Comparison of ENCODE assay signal across 9 mouse cellular contexts in the genomic region with DNA sequence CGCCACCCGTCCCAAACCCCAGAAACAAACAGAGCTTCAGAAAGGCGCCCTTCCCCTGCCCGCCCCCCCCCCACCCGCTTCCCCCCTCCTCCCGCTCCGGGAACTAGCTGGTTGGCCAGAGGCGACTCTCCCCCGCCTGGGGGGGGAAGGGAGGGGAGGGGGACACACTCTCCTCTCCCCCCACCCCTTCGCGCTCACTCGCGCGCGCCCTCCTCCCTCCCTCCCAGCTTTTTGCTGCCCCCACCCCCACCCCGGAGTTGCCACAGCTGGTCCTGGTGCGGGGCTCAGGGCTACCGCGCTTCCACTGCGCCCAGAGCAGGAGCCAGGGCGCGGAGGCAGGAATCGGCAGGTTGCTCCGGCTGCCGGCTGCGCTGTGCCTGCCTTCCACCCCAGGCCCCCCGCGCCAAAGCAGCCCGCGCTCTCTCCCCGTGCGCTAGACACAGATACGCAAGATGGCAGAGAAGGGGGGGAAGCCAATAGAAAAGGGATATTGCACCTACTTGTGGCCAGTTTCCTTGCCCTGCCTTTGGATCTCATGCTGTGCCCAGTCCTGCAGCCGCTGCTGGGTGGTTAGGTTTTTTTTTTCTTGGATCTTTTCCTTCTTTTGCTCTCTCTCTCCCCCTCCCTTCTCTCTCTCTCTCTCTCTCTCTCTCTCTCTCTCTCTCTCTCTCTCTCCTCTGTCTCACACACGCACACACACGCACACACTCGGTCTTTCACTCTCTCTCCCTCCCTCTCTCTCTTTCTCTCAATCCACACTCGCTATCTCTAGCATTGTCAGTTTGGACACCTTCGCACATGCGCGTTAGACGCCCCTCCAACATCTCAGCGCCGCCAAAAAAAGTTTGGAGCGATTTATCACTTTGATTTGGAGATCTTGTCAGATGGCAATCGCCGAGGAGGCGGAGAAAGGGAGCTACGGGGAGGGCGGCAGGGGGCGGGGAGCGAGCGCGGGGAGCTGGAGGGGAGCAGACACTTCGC. TPM values are rescaled to one million over a fixed set of nuclear protein-coding genes. Genes with fewer than 3 reads are reported as not detected.
DNase-seq lines count a peak whose midpoint lies in the region; ATAC-seq and TF ChIP-seq lines count a peak whose summit lies in the region.
"Had no signal": no experiment of that assay in that cellular context is flagged by ENCODE, and none has a peak within 500 bp of the region (broad histone marks: within the 10 kb centered on the region; RNA-seq: fewer than 3 reads in every experiment).

No protein-coding gene starts in this region.

- ATAC-seq in forebrain, embryonic 16.5 days = peak; percentile 41
- ATAC-seq in hindbrain, embryonic 14.5 days (ENCODE audit: low FRiP score) = peak; percentile 29
- ATAC-seq in midbrain, postnatal 0 days (ENCODE audit: low FRiP score) = peak; percentile 14; the same call in 1 of the 2 replicates

- H3K27me3 ChIP-seq in forebrain, embryonic 16.5 days (replicated peaks; ENCODE audit: control insufficient read depth, insufficient read depth, low read length) = peaks cover 61% of the 10 kb centered on the region
- peaks cover 82% of the 10 kb centered on the region for H3K27me3 ChIP-seq in hindbrain, embryonic 14.5 days (ENCODE audit: control insufficient read depth, insufficient read depth, low read length)
- H3K27me3 ChIP-seq in midbrain, postnatal 0 days (ENCODE audit: insufficient read depth, low read length) = peaks cover 58% of the 10 kb centered on the region

- under 1% methylated on average over 41 of the region's 55 CpGs for WGBS in forebrain, embryonic 16.5 days
- WGBS in hindbrain, embryonic 14.5 days = under 1% methylated on average over 41 of the region's 55 CpGs
- under 1% methylated on average over 43 of the region's 55 CpGs for WGBS in midbrain, postnatal 0 days

- peak overlapping the region; percentile 46 for H3K4me3 ChIP-seq in forebrain, embryonic 16.5 days (replicated peaks; ENCODE audit: low read length)
- peak overlapping the region; percentile 45 for H3K4me3 ChIP-seq in hindbrain, embryonic 14.5 days (replicated peaks; ENCODE audit: low read length)
- peak overlapping the region; percentile 44 for H3K4me3 ChIP-seq in midbrain, postnatal 0 days (ENCODE audit: low read depth, low read length)

- peaks cover 34% of the 10 kb centered on the region for H3K4me1 ChIP-seq in forebrain, embryonic 16.5 days (replicated peaks; ENCODE audit: control insufficient read depth, insufficient read depth, low read length)
- H3K4me1 ChIP-seq in hindbrain, embryonic 14.5 days (replicated peaks; ENCODE audit: control insufficient read depth, insufficient read depth, low read length) = peaks cover 5% of the 10 kb centered on the region; the same call in 1 of the 2 replicates
- H3K4me1 ChIP-seq in midbrain, postnatal 0 days (ENCODE audit: insufficient read depth, low read length) = 0 out of 2 replicates have a peak, but pooled peaks cover 8% of the 10 kb centered on the region

- no peaks in the 10 kb centered on the region for H3K36me3 ChIP-seq in forebrain, embryonic 16.5 days (ENCODE audit: control insufficient read depth, insufficient read depth)
- no peaks in the 10 kb centered on the region for H3K36me3 ChIP-seq in hindbrain, embryonic 14.5 days (replicated peaks; ENCODE audit: control insufficient read depth, insufficient read depth)
- no peaks in the 10 kb centered on the region for H3K36me3 ChIP-seq in midbrain, postnatal 0 days (ENCODE audit: insufficient read depth, low read length)

- peak; percentile 28 for TF ChIP-seq CTCF in midbrain, postnatal 0 days (IDR thresholded peaks at IDR 0.05)

- H3K9ac ChIP-seq in forebrain, embryonic 16.5 days (replicated peaks; ENCODE audit: low read depth, low read length) = peak overlapping the region; percentile 34
- peak overlapping the region; percentile 57 for H3K9ac ChIP-seq in hindbrain, embryonic 14.5 days
- H3K9ac ChIP-seq in midbrain, postnatal 0 days (replicated peaks; ENCODE audit: low read length, poor library complexity, severe bottlenecking) = peak overlapping the region; percentile 29; the same call in 1 of the 2 replicates

- DNase-seq in thymus, postnatal 14 days = peak; percentile 18
- DNase-seq in thymus, postnatal 36 days = no peak
- no peak for DNase-seq in hindbrain, embryonic 14.5 days (ENCODE audit: low spot score)
- DNase-seq in liver = peak; percentile 18
- peak; percentile 15 for DNase-seq in midbrain, postnatal 0 days (ENCODE audit: low spot score)
- DNase-seq in thymus, postnatal 10 days (ENCODE audit: low spot score in 2 of 2) = no peak
- DNase-seq in left cerebral cortex, adult 8-10 months (ENCODE audit: low spot score in 2 of 2) = no peak

- no peak overlapping the region for H3K27ac ChIP-seq in forebrain, embryonic 16.5 days (ENCODE audit: low read length)
- H3K27ac ChIP-seq in hindbrain, embryonic 14.5 days = peak overlapping the region; percentile 74
- peak overlapping the region; percentile 55; the same call in 1 of the 2 replicates for H3K27ac ChIP-seq in midbrain, postnatal 0 days (ENCODE audit: low read depth, low read length)

- peak overlapping the region; percentile 77 for H3K4me2 ChIP-seq in forebrain, embryonic 16.5 days (ENCODE audit: low read length)
- peak overlapping the region; percentile 66 for H3K4me2 ChIP-seq in hindbrain, embryonic 14.5 days (replicated peaks)
- H3K4me2 ChIP-seq in midbrain, postnatal 0 days (ENCODE audit: low read depth, low read length, poor library complexity, severe bottlenecking) = peak overlapping the region; percentile 82

- H3K9me3 ChIP-seq in forebrain, embryonic 16.5 days (ENCODE audit: control insufficient read depth, low read length) = no peaks in the 10 kb centered on the region
- H3K9me3 ChIP-seq in hindbrain, embryonic 14.5 days (ENCODE audit: control insufficient read depth, low read length) = no peaks in the 10 kb centered on the region
- no peaks in the 10 kb centered on the region for H3K9me3 ChIP-seq in midbrain, postnatal 0 days (ENCODE audit: low read length)

RNA-seq across cellular contexts. Expression of a gene that starts 38.6 kb away (rescaled TPM):
- 2.1 and 2.8 TPM in 2 replicates for polyA plus RNA-seq in forebrain, embryonic 16.5 days (2015; fragmentation: Nextera tagmentation; extraction: Ambion mirVana)
- polyA plus RNA-seq in hindbrain, embryonic 14.5 days (2014; fragmentation: Nextera tagmentation; extraction: Ambion mirVana) = 12.6 and 13.7 TPM in 2 replicates
- 4.7 and 5.1 TPM in 2 replicates for total RNA-seq in midbrain, postnatal 0 days (2014; rRNA removed)
- polyA plus RNA-seq in midbrain, postnatal 0 days (2015; fragmentation: Nextera tagmentation; extraction: Ambion mirVana) = 2.0 and 2.6 TPM in 2 replicates
- 1 to 10 TPM; 3.4 to 6.2 (median 5.2) TPM for total RNA-seq in left cerebral cortex, adult 8-10 months (2022)
- total RNA-seq: neutrophil, adult 5-6 weeks had no signal

Comparison
In these comparisons a context has a peak if more than half of its experiments do, and no peak if none do; other contexts are left out.
1. DNase-seq: peak in thymus, postnatal 14 days (single experiment), liver (single experiment) and midbrain, postnatal 0 days (single experiment); none in thymus, postnatal 36 days (0 of 2), hindbrain, embryonic 14.5 days (single experiment), thymus, postnatal 10 days (0 of 2) and left cerebral cortex, adult 8-10 months (0 of 2).
2. Peak in every context shown above with its lines, with median percentiles within 50 percentile points of each other: ATAC-seq, H3K4me2 ChIP-seq, H3K4me3 ChIP-seq and H3K9ac ChIP-seq.